Mouse (Mus musculus) liver, adult 2 months (tissue): Measurements from ENCODE around the gene Tssc4.

Experiments
- CTCF ChIP-seq: fragments of 200-500 bp; IDR thresholded peaks from 2 replicates; pipeline ENCODE4 v1.5.1; 2011; ENCODE audit warnings: low read depth, low read length, control low read depth
- POLR2A ChIP-seq: fragments of 200-500 bp; IDR thresholded peaks from 2 replicates; pipeline ENCODE4 v1.6.1; 2011; ENCODE audit warnings: low read length, control low read depth; ENCODE audit not compliant: insufficient read depth; ENCODE audit errors: extremely low read depth

GRCm38 (mm10) chr7:143064226-143064625, 4.8 kb upstream of the Tssc4 start:
- TF ChIP-seq POLR2A (no peak), CTCF (no peak)
